Mouse (Mus musculus): ENCODE data around the gene Peg3.

The Peg3 gene

DNA sequence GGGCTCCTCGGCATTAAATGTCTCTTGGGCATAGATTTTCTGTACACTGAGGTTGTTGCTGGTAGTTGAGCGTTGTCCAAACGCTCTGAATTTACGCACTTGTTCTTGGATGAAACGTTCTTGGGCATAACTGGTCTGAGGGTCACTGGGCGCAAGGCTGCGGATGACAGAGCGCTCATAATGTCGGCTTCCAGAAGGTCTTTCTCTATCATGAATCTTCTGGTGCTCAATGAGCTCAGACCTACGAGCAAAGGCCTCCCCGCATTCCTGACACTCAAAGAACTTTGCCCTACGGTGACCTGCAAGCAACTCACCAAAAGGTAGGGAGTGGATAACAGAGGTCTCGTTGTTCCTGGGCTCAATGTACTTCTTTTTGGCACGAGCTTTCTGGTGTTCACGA is 20.8 kb downstream of the Peg3 start:
- WGBS: 94% methylated on average over 15 of the region's 15 CpGs

- WGBS: 82% methylated on average over 17 of the region's 17 CpGs
Observed at GRCm38 (mm10) chr7:6708451-6709180, 21.6 kb downstream of the Peg3 start.

- 87% methylated on average over 23 of the region's 23 CpGs for WGBS
Observed at GRCm38 (mm10) chr7:6707416-6708015, 22.7 kb downstream of the Peg3 start.

DNA sequence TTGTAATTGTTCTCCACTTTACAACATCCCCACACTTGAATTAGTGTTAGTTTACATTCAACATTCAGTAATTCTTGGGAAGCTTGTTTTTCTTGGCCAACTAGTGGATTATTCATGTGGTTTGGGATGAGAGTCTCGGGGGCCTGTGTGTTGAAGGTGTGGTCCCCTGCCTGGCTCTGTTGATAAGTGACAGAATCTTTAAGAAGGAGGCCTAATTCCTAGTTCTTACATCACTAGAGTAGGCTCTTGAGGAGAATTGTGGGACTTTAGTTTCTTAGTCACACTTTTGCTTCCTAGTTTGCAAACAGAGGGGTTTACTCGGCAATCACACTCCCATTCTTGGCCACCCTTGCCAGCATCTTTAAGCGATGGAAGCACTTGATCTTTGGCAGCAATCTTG is 31.0 kb downstream of the Peg3 start:
- 61% methylated on average over 3 of the region's 3 CpGs for WGBS

- 8% methylated on average over 32 of the region's 32 CpGs for WGBS
Observed at GRCm38 (mm10) chr7:6696241-6697045, 33.8 kb downstream of the Peg3 start, which contains the start of gene Zim1. Gene Zim1, minus strand, starts transcription at chr7:6696450.

DNA sequence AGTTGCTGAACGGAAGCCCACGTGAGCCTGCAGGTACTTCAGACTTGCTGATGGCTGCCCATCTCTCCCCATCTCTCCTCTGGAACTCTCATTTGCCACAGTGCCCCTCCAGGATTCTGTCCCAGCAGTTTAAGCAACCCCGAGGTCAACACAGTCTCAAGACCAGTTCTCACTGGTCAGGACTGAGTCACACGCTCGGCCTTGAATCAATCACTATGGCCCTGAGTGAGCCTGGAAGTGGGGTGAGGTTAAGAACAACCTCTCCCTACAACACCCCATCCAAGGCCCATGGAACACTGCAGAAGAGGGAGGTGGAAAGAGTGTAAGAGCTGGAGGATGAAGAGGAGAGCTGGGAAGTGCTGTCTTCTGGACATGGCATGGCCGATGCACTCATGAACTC is 44.7 kb downstream of the Peg3 start:
- whole genome bisulfite sequencing: 93% methylated on average over 6 of the region's 6 CpGs

DNA sequence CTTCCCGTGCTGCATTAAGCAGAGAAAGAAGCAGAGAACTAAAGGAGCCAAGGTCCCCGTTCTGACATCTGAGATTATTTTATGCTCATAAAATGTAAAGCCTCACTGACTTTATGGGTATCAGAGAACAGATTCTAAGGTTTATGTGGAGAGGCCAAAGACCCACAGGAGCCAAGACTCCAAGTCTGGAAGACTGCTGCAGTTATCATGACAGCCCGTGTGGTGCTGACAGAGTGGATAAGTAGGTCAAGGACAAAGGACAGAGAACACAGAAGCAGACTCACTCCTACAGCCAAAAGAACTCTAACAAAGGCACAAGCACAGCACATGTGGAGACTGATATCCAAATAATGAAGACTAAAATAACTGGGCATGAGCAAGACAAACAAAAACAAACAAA is 63.5 kb downstream of the Peg3 start:
- 77% methylated on average over 3 of the region's 3 CpGs for WGBS

GRCm38 (mm10) chr7:6663430-6663829 is 66.8 kb downstream of the Peg3 start:
- WGBS: 82% methylated on average over 7 of the region's 7 CpGs

DNA sequence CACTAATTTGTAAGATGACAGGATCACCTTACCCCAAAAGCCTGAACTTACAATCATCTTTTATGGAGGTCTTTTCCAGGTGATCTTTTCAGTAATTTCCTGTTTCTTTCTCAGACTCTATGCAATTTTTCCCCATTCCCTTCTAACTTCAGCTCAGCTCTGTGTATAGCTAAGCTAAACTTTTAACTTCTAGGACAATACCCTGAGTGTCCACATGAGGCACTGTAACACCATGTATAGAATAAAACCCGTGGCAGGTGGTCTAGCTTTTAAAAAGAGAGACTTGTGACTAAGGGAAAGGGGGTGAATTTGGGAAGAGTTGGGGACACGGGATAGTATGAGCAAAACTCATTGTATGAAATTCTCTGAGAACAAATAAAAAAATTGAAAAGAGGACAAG is 70.6 kb downstream of the Peg3 start:
- 8% methylated on average over 2 of the region's 2 CpGs for WGBS

DNA sequence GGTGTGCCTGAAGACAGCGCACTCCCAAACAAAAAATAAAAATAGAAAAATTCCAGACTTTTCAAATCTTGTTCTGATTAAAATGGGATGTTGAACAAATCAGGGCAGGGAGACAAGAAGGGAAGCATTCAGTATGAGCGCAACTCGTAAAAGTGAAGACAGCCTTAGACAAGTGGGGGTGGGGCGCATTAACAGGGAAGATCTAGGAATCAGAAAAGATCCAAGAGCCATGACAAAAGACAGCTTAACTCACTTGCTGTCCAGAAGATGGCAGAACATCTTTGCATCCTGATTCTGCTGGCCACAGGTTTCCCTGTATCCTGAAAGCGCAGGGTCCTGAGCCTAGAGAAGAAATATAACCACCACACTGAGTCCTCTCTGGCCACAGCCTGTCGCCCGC is 71.6 kb downstream of the Peg3 start:
- 84% methylated on average over 7 of the region's 7 CpGs for WGBS

Measured in cerebral cortex, adult 2 months (tissue).